Mouse (Mus musculus): Measurements from ENCODE around the gene Crtc3. TPM values are rescaled to one million over a fixed set of nuclear protein-coding genes. Genes with fewer than 3 reads are reported as not detected.

Crtc3 gene
- total and polyA plus RNA-seq, 2 experiments from 2014 or later = 16.2 to 17.2 TPM

DNA sequence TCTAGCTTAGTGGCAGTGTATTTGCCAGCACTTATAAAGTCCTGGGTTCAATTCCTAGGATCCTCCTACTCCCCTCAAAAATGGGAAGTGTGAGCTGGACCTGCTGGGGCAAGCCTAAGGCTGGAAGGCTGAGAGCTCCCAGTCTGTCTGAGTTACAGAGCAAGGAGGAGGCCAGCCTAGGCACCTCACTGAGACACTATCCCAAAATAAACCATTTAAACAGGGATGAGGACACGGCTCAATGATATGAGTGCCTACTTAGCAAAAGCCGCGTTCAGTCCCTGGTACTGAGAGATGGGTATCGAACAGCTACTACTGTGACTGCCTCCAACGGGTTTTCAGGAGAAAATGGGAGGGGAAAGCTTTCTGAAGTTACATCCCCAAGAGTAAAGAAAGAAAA is 33.8 kb downstream of the Crtc3 start:
- H3K4me2 ChIP-seq (ENCODE audit: low read depth, low read length) = no peak overlapping the region
- H3K36me3 ChIP-seq (ENCODE audit: insufficient read depth, low read length) = no peaks in the 10 kb centered on the region
- TF ChIP-seq CTCF (IDR thresholded peaks at IDR 0.05; ENCODE audit: low read depth) = no peak
- WGBS = 52% methylated on average over 5 of the region's 5 CpGs
- no peak overlapping the region for H3K4me3 ChIP-seq (ENCODE audit: low read length)
- peaks cover 32% of the 10 kb centered on the region for H3K4me1 ChIP-seq (ENCODE audit: insufficient read depth, low read length)
- no peak overlapping the region for H3K9ac ChIP-seq (replicated peaks; ENCODE audit: low read length)
- no peak for DNase-seq (ENCODE audit: low spot score)
- H3K9me3 ChIP-seq (ENCODE audit: low read length) = no peaks in the 10 kb centered on the region
- 0 out of 2 replicates have a peak overlapping the region, but pooled peaks have one; percentile 32 for H3K27ac ChIP-seq
- no peak for ATAC-seq
- H3K27me3 ChIP-seq (ENCODE audit: insufficient read depth, low read length) = no peaks in the 10 kb centered on the region

DNA sequence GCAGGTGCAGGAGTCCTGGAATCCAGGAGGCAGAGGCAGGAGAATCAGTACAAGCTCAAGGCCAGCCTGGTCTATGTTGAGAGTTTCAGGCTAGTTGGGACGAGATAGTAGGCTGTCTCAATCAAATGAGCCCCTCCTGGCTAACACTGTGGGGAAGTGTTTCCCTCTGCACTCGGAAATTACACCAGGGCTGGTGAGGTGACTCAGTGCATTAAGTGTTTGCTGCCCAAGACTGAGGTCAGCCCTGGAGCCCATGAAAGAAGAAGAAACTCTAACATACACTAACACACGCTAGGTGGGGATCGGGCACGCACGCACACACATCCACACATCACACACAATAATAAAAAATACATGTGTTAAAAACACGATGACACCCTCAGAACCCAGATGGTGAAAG is 34.3 kb downstream of the Crtc3 start:
- Histone ChIP-seq H3K4me2 (ENCODE audit: low read depth, low read length) (no peak overlapping the region), H3K27me3 (ENCODE audit: insufficient read depth, low read length) (no peaks in the 10 kb centered on the region), H3K9me3 (ENCODE audit: low read length) (no peaks in the 10 kb centered on the region), H3K27ac (no peak overlapping the region), H3K4me1 (ENCODE audit: insufficient read depth, low read length) (peaks cover 32% of the 10 kb centered on the region), H3K4me3 (ENCODE audit: low read length) (no peak overlapping the region), H3K36me3 (ENCODE audit: insufficient read depth, low read length) (no peaks in the 10 kb centered on the region), H3K9ac (replicated peaks; ENCODE audit: low read length) (no peak overlapping the region)
- DNase-seq (ENCODE audit: low spot score) (no peak), ATAC-seq (no peak)
- TF ChIP-seq CTCF (IDR thresholded peaks at IDR 0.05; ENCODE audit: low read depth) = no peak
- 90% methylated on average over 7 of the region's 7 CpGs for WGBS

DNA sequence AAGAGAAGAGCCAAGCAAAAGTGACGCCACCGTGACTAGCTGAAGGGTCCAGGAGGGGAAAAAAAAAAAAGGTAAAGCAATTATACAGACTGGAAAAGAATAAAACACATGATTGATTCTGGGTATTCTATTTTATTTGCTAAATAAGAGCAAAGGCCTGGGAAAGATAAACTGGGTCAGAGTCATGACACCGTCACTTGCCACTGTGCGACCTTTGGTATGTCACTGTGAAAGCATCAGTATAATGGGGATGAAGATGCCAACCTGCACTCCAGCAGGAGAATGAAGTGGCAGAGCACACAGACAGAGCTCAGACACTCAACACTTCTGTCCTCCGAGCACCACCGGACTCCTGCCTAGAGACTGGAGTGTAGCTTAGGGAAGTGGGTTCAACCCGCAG is 34.7 kb downstream of the Crtc3 start:
- no peak overlapping the region for H3K9ac ChIP-seq (replicated peaks; ENCODE audit: low read length)
- H3K9me3 ChIP-seq (ENCODE audit: low read length) = no peaks in the 10 kb centered on the region
- ATAC-seq = no peak
- no peak for DNase-seq (ENCODE audit: low spot score)
- no peak overlapping the region for H3K4me2 ChIP-seq (ENCODE audit: low read depth, low read length)
- no peaks in the 10 kb centered on the region for H3K36me3 ChIP-seq (ENCODE audit: insufficient read depth, low read length)
- H3K27me3 ChIP-seq (ENCODE audit: insufficient read depth, low read length) = no peaks in the 10 kb centered on the region
- H3K4me1 ChIP-seq (ENCODE audit: insufficient read depth, low read length) = peaks cover 32% of the 10 kb centered on the region
- no peak overlapping the region for H3K4me3 ChIP-seq (ENCODE audit: low read length)
- TF ChIP-seq CTCF (IDR thresholded peaks at IDR 0.05; ENCODE audit: low read depth) = 0 out of 2 replicates have a peak, but pooled peaks have one; percentile 23
- no peak overlapping the region; the same call in 1 of the 2 replicates for H3K27ac ChIP-seq
- WGBS = 83% methylated on average over 7 of the region's 7 CpGs

DNA sequence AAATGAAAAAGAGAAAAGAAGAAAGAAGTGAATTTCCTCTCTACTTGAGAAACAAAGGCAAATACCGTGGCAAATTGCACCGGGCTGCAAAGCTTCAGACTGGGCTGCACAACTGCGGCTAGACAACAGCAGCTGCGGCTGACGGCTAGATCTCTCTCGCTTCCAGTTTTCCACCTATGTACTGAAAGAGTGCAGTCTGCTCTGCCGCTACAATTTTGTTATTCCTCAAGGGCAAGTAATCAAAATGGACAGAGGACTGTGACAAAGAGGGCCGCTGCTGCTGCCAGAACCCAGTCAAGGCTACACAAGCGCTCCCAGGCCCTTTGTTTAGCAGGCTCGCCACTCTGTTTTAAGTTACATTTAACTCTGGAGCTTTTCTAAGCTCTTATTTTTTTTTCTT is 35.6 kb downstream of the Crtc3 start:
- no peaks in the 10 kb centered on the region for H3K36me3 ChIP-seq (ENCODE audit: insufficient read depth, low read length)
- no peak for TF ChIP-seq CTCF (IDR thresholded peaks at IDR 0.05; ENCODE audit: low read depth)
- H3K27ac ChIP-seq = peak overlapping the region; percentile 57; the same call in 1 of the 2 replicates
- H3K27me3 ChIP-seq (ENCODE audit: insufficient read depth, low read length) = no peaks in the 10 kb centered on the region
- H3K9me3 ChIP-seq (ENCODE audit: low read length) = no peaks in the 10 kb centered on the region
- H3K4me3 ChIP-seq (ENCODE audit: low read length) = no peak overlapping the region
- DNase-seq (ENCODE audit: low spot score) (peak; percentile 24), ATAC-seq (no peak)
- H3K4me1 ChIP-seq (ENCODE audit: insufficient read depth, low read length) = peaks cover 32% of the 10 kb centered on the region
- H3K4me2 ChIP-seq (ENCODE audit: low read depth, low read length) = 0 out of 2 replicates have a peak overlapping the region, but pooled peaks have one; percentile 13
- WGBS = 34% methylated on average over 10 of the region's 10 CpGs
- H3K9ac ChIP-seq (replicated peaks; ENCODE audit: low read length) = no peak overlapping the region

DNA sequence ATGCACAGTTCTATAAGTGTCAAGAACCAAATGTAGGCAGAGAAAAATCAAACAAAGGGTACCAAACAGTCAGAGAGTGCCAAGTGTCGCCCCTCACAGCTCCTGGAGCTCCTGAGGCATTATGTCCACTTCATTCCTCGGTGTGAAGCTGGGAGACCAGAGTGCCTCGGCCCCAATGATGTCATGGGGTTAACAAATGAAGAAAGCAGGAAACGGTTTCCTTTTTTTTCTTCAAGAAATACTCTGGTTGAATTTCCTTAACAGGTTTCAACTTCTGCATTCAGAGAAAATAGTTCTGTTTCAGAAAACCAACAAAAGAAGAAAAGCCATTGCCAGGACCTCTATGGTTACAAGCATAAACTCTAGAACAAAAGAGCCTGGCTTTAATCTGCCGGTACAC is 36.4 kb downstream of the Crtc3 start:
- no peaks in the 10 kb centered on the region for H3K27me3 ChIP-seq (ENCODE audit: insufficient read depth, low read length)

DNA sequence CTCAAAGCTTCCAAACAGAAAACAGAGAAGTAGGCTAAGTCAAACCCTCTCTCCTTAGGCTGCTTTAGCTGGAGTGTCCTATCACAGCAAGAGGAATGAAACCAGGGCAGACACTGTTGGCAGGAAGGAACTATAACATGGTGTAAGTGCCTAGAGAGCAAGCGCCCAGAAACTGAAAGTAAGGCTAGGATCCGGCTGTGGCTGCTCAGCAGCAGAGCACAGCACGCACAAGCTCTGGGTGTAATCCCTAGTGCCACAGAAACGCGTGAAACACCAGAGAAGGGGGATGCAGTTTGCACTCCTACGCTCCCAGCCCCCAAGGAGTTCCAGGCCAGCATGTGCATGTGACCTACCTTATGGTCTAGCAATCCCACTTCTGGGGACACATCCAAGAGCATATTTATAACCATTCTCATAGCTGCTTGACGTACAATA is 41.2 kb downstream of the Crtc3 start:
- ATAC-seq (peak; percentile 24; the same call in 1 of the 2 replicates), DNase-seq (ENCODE audit: low spot score) (peak; percentile 37)
- H3K27me3 ChIP-seq (ENCODE audit: insufficient read depth, low read length) = no peaks in the 10 kb centered on the region
- H3K27ac ChIP-seq = peak overlapping the region; percentile 41; the same call in 1 of the 2 replicates
- peaks cover 9% of the 10 kb centered on the region for H3K4me1 ChIP-seq (ENCODE audit: insufficient read depth, low read length)
- WGBS = 59% methylated on average over 7 of the region's 7 CpGs
- H3K36me3 ChIP-seq (ENCODE audit: insufficient read depth, low read length) = no peaks in the 10 kb centered on the region
- no peak for TF ChIP-seq CTCF (IDR thresholded peaks at IDR 0.05; ENCODE audit: low read depth)
- H3K4me3 ChIP-seq (ENCODE audit: low read length) = no peak overlapping the region
- H3K9me3 ChIP-seq (ENCODE audit: low read length) = no peaks in the 10 kb centered on the region
- H3K9ac ChIP-seq (replicated peaks; ENCODE audit: low read length) = no peak overlapping the region
- no peak overlapping the region for H3K4me2 ChIP-seq (ENCODE audit: low read depth, low read length)

More for the DNA sequence above, 36.4 kb downstream of the Crtc3 start:
- DNase-seq (ENCODE audit: low spot score) (peak; percentile 31), ATAC-seq (0 out of 2 replicates have a peak, but pooled peaks have one; percentile 30)
- peak overlapping the region; percentile 57 for H3K27ac ChIP-seq
- H3K4me2 ChIP-seq (ENCODE audit: low read depth, low read length) = no peak overlapping the region
- peaks cover 30% of the 10 kb centered on the region for H3K4me1 ChIP-seq (ENCODE audit: insufficient read depth, low read length)
- H3K9me3 ChIP-seq (ENCODE audit: low read length) = no peaks in the 10 kb centered on the region
- no peaks in the 10 kb centered on the region for H3K36me3 ChIP-seq (ENCODE audit: insufficient read depth, low read length)
- no peak overlapping the region for H3K9ac ChIP-seq (replicated peaks; ENCODE audit: low read length)
- TF ChIP-seq CTCF (IDR thresholded peaks at IDR 0.05; ENCODE audit: low read depth) = no peak
- H3K4me3 ChIP-seq (ENCODE audit: low read length) = no peak overlapping the region
- 29% methylated on average over 5 of the region's 5 CpGs for WGBS
